Mouse (Mus musculus): ENCODE data around the gene Slc34a2. TPM values are rescaled to one million over a fixed set of nuclear protein-coding genes. Genes with fewer than 3 reads are reported as not detected.

Slc34a2 gene
- total RNA-seq, 2 experiments from 2014 or later, result 0.05 TPM; not detected in 1

DNA sequence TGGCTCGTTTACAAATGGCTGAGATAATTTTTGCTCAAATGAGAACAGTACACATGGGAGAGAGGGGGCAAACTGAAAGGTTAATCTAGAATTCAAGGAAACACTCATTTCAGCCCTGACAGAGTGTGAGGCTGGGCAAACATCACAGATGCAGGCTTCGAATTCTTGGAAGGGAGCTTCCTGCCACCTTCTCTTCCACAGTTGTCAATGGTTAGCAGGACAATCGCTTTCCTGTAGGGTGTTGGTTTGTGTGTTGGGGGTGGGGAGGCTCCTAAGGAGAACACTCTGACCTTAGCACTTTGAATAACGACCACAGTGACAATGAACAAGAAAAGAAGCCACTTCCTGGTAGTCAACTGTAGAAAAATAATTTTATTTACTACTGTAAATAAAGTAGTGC, 68.8 kb downstream of the Slc34a2 start:
- no peak for DNase-seq
- intact Hi-C loops (cut with DNase I), result no loop called here

DNA sequence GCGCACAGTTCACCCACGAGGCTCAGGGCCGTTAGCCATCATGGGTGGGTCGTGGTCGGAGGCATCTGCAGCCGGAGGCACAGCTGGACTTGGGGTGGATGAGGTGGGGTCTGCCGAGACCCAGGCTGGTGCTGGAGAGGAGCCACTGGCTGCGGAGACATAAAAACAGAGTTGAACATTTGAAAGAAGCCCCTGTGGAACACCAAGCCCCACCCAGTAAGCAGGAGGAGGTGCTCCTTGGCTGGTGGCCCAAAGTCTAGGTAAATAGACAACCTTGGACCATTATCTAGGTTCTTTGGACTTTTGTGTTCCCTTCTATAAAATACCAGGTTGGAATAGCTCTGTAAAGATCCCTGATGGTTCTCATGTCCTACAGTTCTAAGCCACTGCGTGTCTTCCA, 70.1 kb downstream of the Slc34a2 start:
- no peak for DNase-seq
- intact Hi-C loops (cut with DNase I), result no loop called here

DNA sequence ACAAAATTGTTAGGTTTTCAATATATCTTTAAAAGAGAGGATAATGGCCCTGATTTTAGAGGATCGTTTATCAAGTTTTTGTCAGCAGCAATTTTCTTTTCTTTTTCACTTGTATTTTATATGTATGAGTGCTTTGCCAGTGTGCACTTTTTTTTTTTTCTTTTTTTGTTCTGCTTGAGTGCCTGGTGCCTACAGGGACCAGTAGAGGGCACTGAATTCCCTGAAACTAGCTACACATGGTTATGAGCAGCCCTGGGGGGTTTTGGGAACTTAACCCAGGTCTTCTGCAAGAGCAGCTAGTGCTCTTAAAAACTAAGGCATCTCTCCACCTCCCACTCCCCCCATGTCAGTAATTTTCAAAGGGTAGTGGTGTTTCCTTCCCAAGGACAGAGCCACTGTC, 70.8 kb downstream of the Slc34a2 start:
- intact Hi-C loops (cut with DNase I), result no loop called here
- no peak for DNase-seq

DNA sequence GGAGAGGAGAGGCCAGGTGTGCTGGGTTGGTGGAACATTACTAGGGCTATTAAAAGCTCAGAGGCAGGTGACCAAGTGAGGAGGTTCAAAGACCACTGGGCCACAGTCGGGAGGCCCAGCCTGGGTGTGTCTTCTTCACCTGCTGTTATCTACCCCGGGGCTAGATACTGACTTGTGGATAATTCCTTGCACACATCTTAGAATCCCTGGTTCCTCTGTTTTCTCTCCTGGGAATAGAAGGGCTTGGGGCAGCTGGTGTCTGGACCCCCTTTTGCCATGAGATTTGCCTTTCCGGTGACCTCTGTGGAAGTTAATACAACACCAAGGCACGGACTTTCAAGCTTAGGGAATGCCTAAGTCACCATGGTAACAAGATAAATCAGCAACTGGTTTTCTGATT, 72.3 kb downstream of the Slc34a2 start:
- intact Hi-C loops (cut with DNase I), result no loop called here
- DNase-seq, result no peak

DNA sequence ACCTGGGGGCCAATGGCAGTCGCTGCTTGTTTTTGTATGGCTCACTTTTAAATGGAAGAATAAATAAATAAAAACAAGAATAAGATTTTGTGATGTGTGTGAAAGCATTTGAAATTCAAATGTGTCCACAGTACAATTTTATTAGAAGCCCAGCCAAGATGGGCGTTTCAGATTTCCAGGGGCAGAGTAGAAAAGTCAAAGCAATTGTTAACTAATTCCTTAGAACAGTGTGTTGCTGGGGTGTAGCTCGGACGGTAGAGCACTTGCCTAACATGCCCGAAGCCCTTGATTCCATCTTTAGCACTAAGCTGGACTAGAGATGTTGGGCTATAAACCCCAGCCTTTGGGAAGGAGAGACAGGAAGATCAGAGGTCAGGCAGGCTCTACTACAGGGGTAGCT, 73.2 kb downstream of the Slc34a2 start:
- DNase-seq, result no peak
- intact Hi-C loops (cut with DNase I), result no loop called here

DNA sequence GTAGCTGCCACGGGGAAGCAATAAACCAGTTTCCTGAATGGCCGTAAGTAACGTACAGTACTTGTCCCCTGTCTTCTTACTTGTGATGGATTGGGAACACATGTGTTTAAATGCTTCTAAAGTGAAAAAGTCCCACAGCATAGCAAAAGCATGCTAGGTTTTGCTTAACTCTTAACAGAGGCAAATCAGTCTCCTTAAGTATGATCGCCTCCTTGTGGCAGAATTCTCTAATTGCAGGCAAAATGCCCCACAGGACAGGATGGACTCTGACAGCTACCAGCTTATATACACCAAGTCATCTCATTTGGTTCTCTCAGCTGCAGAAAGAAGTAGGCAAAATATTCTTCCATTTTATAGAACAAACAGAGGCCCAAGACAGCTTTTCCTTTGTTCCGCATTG, 75.1 kb downstream of the Slc34a2 start:
- intact Hi-C loops (cut with DNase I), result no loop called here
- DNase-seq, result no peak

DNA sequence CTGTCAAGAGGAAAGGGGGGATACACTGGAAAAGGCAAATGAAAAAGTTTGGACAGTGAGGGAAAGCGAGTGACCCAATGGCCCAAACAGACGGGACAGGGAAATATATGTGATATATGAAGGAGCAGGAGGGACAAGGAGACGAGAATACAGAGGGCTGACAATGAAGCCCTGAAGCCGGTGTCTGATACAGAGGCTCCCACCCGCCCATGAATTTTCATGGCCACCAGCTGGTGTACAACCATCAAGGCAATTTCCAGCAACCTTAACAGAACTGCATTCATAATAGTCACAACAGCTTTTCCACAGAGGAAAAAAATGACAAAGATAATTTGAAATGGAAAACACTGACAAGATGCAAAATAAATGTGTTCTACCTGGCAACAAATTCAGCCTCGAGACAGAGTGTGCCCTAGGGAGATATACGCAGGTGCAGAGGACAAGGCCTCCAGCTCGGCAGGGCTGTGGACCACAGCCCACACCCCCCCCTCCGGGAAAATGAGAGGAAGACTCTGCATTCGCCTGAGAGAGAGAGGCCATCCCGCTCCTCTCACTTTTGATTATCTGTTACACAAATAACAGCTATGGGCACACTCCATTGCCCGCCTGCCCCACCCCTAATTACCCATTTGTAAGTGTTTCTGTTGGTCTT, 76.9 kb downstream of the Slc34a2 start:
- no peak for DNase-seq
- intact Hi-C loops (cut with DNase I), result no loop called here

DNA sequence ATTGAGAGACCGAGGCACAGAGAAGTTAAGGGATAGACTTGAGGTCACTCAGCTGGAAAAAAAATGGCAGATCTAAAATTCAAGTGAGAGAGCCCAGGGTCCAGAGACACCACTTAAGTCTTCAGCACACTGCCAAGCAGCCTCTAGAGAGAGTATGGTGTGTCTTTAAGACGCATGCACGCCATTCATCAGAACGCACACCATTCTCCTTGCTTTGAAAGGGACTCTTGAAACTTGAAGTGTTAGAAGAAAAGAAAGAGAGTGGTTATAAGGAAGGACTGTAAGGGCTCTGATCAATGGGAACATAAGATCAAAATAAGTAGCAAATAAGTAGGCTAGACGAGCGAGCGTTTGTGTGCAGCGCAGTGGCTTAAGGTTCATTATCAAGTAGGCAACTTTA, 80.3 kb downstream of the Slc34a2 start:
- intact Hi-C loops (cut with DNase I), result no loop called here
- DNase-seq, result no peak

DNA sequence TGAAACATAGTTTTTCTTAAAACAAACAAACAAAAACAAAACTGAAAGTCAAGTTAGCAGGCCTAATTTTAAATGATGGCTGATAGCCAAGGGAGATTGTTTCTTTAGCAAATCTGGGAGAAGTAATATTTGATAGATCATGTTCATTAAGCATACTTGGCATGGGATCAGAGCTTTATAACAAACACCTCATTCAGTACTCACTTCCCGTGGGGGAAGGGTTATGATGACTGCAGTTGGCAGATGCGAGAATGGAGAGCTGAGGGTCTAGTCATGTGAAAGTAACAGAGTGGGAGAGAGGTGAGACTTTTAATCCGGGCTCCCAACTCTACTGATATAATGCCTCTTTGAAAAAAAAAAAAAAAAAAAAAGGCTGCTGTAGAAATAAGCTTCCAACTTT, 81.8 kb downstream of the Slc34a2 start:
- intact Hi-C loops (cut with DNase I), result no loop called here
- DNase-seq, result no peak

Other genes with a start within 250 kb of the Slc34a2 start
- gene Anapc4, start 204.1 kb upstream of the Slc34a2 start, total RNA-seq (2021), result 10 to 100 TPM; 39.1 to 43.4 TPM
- 1 to 10 TPM; 1.1 to 1.2 TPM for gene Sel1l3, start 175.8 kb downstream of the Slc34a2 start, total RNA-seq (2021)
- 10 to 100 TPM; 80.5 to 80.8 TPM for gene Smim20, start 229.0 kb downstream of the Slc34a2 start, total RNA-seq (2021)